Mouse (Mus musculus): ENCODE data around the gene Irs3.

- TF ChIP-seq CTCF (IDR thresholded peaks at IDR 0.05) (no peak), EP300 (IDR thresholded peaks at IDR 0.05) (no peak)
Observed at GRCm38 (mm10) chr5:137649251-137649650, 3.7 kb upstream of the Irs3 start.
